Mouse (Mus musculus) forebrain, embryonic 14.5 days (tissue): ENCODE measurements around the gene Myo1h. TPM values are rescaled to one million over a fixed set of nuclear protein-coding genes. Genes with fewer than 3 reads are reported as not detected.

Experiments
- ATAC-seq: fragments of 200-750 bp; cut with Nextera tagmentation; 2 replicates; pipeline ENCODE4 v1.8.0; 2017; ENCODE audit warnings: mild to moderate bottlenecking, moderate library complexity
- DNase-seq: peaks from one replicate; pipeline ENCODE4 v3.0.0-alpha.2; 2015; ENCODE audit warnings: low spot score
- H3K27ac ChIP-seq: fragments of 300-500 bp; sonication (generic); 2 replicates; pipeline ENCODE4 v1.5.1; 2014; ENCODE audit warnings: low read depth, mild to moderate bottlenecking, control low read depth, low read length, moderate library complexity
- H3K27me3 ChIP-seq: fragments of 300-500 bp; sonication (generic); replicated peaks from 2 replicates; pipeline ENCODE4 v1.6.1; 2014; ENCODE audit warnings: low read length, control low read depth, mixed read lengths; ENCODE audit not compliant: control insufficient read depth, insufficient read depth
- H3K36me3 ChIP-seq: fragments of 300-500 bp; sonication (generic); 2 replicates; pipeline ENCODE4 v1.6.1; 2014; ENCODE audit warnings: low read length, control low read depth; ENCODE audit not compliant: control insufficient read depth, insufficient read depth
- H3K4me1 ChIP-seq: fragments of 300-500 bp; sonication (generic); 2 replicates; pipeline ENCODE4 v1.6.1; 2014; ENCODE audit warnings: antibody characterized with exemption, low read length, control low read depth; ENCODE audit not compliant: control insufficient read depth, insufficient read depth
- H3K4me2 ChIP-seq: fragments of 300-500 bp; sonication (generic); 2 replicates; pipeline ENCODE4 v1.6.1; 2014; ENCODE audit warnings: mild to moderate bottlenecking, control low read depth, low read length
- H3K4me3 ChIP-seq: fragments of 300-500 bp; sonication (generic); 2 replicates; pipeline ENCODE4 v1.5.1; 2014; ENCODE audit warnings: low read depth, low read length, control low read depth
- H3K9ac ChIP-seq: fragments of 300-500 bp; sonication (generic); 2 replicates; pipeline ENCODE4 v1.6.1; 2014; ENCODE audit warnings: mild to moderate bottlenecking, low read length, control low read depth, moderate library complexity
- H3K9me3 ChIP-seq: fragments of 300-500 bp; sonication (generic); replicated peaks from 2 replicates; pipeline ENCODE4 v1.6.1; 2016; ENCODE audit warnings: low read length, control low read depth, mixed read lengths; ENCODE audit not compliant: control insufficient read depth
- WGBS: fragments of 180-500 bp; shearing (Covaris S2); extraction: QIAGEN DNeasy Blood & Tissue Kit; methylation state at CpG from one replicate; pipeline ENCODE4 v1.1.7; 2014; 5-methylcytosine and 5-hydroxymethylcytosine counted together
- polyA plus RNA-seq: library from polyadenylated mRNA; unstranded; fragments of >200 nt; fragmentation: Nextera tagmentation; extraction: Ambion mirVana; gene quantifications from 2 replicates; pipeline ENCODE4 v1.2.1, GENCODE M21; 2014

Myo1h gene
- polyA plus RNA-seq, 1 experiment from 2014 or later: 0.36 TPM

GRCm38 (mm10) chr5:114285398-114285700, 3.6 kb upstream of the Myo1h start:
- Histone ChIP-seq H3K27me3 (peaks cover 6% of the 10 kb centered on the region; the same call in 1 of the 2 replicates), H3K9ac (no peak overlapping the region), H3K36me3 (no peaks in the 10 kb centered on the region), H3K4me2 (no peak overlapping the region), H3K4me1 (peaks cover 12% of the 10 kb centered on the region), H3K9me3 (no peaks in the 10 kb centered on the region), H3K4me3 (no peak overlapping the region), H3K27ac (no peak overlapping the region)
- no peak for DNase-seq
- WGBS: 37% methylated on average over 3 of the region's 3 CpGs
- ATAC-seq: peak; percentile 51

- ATAC-seq (no peak), DNase-seq (no peak)
- Histone ChIP-seq H3K36me3 (no peaks in the 10 kb centered on the region), H3K27me3 (peaks cover 1% of the 10 kb centered on the region; the same call in 1 of the 2 replicates), H3K4me1 (peaks cover 12% of the 10 kb centered on the region), H3K9me3 (no peaks in the 10 kb centered on the region), H3K27ac (no peak overlapping the region), H3K4me2 (no peak overlapping the region), H3K9ac (no peak overlapping the region), H3K4me3 (no peak overlapping the region)
- 83% methylated on average over 4 of the region's 4 CpGs for WGBS
Observed at GRCm38 (mm10) chr5:114286102-114286501, 2.9 kb upstream of the Myo1h start.

DNA sequence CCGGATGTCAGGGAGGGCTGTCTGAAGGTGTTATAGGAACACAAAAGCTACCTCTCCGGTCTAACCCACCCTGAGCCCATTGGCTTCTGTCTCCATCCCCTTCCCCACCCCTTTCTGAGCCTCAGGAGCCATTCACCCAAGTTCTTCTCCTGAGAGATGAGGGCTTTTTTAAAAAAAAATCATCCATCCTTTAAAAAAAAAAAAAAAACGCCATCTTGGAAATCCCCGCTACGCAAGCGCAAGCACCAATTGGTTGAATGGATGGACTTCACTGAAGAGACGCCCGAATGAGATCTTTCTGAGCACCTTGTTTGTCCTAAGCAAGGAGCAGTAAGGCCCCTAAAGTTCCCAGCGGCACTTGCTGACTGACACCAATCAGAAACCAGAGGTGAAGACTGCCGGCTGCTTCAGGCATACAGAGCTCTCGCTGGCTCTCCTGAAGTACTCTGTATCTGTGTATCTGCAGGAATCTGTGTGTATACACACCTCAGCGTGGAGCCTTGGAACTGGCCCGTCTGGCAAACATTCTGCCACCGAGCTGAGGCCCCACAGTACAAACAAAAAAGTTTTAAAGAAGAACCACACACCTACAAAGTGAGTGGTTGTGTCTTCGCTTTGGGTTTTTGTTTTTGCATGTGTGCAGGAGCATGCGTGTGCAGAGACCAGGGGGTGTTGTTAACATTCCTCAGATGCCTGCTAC, 1.9 kb upstream of the Myo1h start:
- no peaks in the 10 kb centered on the region for H3K36me3 ChIP-seq
- no peak overlapping the region for H3K4me3 ChIP-seq
- H3K27ac ChIP-seq: no peak overlapping the region
- DNase-seq: no peak
- H3K9me3 ChIP-seq: no peaks in the 10 kb centered on the region
- no peaks in the 10 kb centered on the region for H3K27me3 ChIP-seq
- H3K4me1 ChIP-seq: peaks cover 12% of the 10 kb centered on the region
- ATAC-seq: no peak
- 88% methylated on average over 16 of the region's 16 CpGs for WGBS
- H3K9ac ChIP-seq: no peak overlapping the region
- H3K4me2 ChIP-seq: no peak overlapping the region

GRCm38 (mm10) chr5:114288396-114288795, 570 bp upstream of the Myo1h start:
- ATAC-seq: no peak
- Histone ChIP-seq H3K9ac (no peak overlapping the region), H3K36me3 (no peaks in the 10 kb centered on the region), H3K4me1 (peaks cover 13% of the 10 kb centered on the region), H3K4me3 (no peak overlapping the region), H3K27ac (no peak overlapping the region), H3K4me2 (no peak overlapping the region), H3K27me3 (no peaks in the 10 kb centered on the region), H3K9me3 (no peaks in the 10 kb centered on the region)
- WGBS: 79% methylated on average over 5 of the region's 5 CpGs
- DNase-seq: no peak

DNA sequence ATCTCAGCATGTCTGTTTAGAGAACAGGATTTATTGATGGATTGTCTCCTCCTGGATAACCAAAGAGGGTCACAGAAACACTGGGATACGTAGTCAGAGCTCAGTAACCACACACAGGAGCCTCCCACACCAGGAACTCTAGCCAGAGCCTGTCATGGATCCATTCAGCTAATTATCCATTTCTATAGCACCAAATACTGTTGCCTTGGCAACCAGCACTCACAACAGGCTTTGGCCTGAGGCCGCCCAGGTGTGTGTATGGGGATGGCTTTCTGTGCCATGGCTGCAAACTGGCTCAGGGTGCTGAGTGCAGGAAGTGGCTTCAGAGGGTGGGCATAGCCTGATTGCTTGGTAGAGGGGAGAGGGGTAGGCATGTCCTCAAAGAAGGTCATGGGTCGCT, 1.0 kb downstream of the Myo1h start:
- H3K27ac ChIP-seq: no peak overlapping the region
- peak; percentile 74 for DNase-seq
- H3K36me3 ChIP-seq: no peaks in the 10 kb centered on the region
- peaks cover 11% of the 10 kb centered on the region for H3K4me1 ChIP-seq
- WGBS: 49% methylated on average over 3 of the region's 3 CpGs
- ATAC-seq: peak; percentile 67; the same call in 1 of the 2 replicates
- no peak overlapping the region for H3K4me3 ChIP-seq
- H3K9ac ChIP-seq: peak overlapping the region; percentile 21; the same call in 1 of the 2 replicates
- no peaks in the 10 kb centered on the region for H3K9me3 ChIP-seq
- H3K27me3 ChIP-seq: no peaks in the 10 kb centered on the region
- no peak overlapping the region for H3K4me2 ChIP-seq

- DNase-seq: peak; percentile 55
- Histone ChIP-seq H3K4me3 (no peak overlapping the region), H3K27me3 (peaks cover 3% of the 10 kb centered on the region; the same call in 1 of the 2 replicates), H3K4me1 (peaks cover 21% of the 10 kb centered on the region), H3K36me3 (no peaks in the 10 kb centered on the region), H3K27ac (peak overlapping the region; percentile 33; the same call in 1 of the 2 replicates), H3K4me2 (peak overlapping the region; percentile 18; the same call in 1 of the 2 replicates), H3K9ac (no peak overlapping the region), H3K9me3 (no peaks in the 10 kb centered on the region)
- WGBS: 11% methylated on average over 22 of the region's 22 CpGs
- no peak for ATAC-seq
Observed at GRCm38 (mm10) chr5:114296693-114297631, 8.0 kb downstream of the Myo1h start.

- peaks cover 20% of the 10 kb centered on the region for H3K4me1 ChIP-seq
- H3K4me2 ChIP-seq: no peak overlapping the region
- WGBS: 47% methylated on average over 18 of the region's 18 CpGs
- DNase-seq (peak; percentile 85), ATAC-seq (peak; percentile 54)
- no peak overlapping the region for H3K9ac ChIP-seq
- no peaks in the 10 kb centered on the region for H3K9me3 ChIP-seq
- H3K4me3 ChIP-seq: no peak overlapping the region
- peaks cover 3% of the 10 kb centered on the region; the same call in 1 of the 2 replicates for H3K27me3 ChIP-seq
- H3K27ac ChIP-seq: no peak overlapping the region
- no peaks in the 10 kb centered on the region for H3K36me3 ChIP-seq
Observed at GRCm38 (mm10) chr5:114298212-114298894, 9.4 kb downstream of the Myo1h start.

GRCm38 (mm10) chr5:114299156-114299855, 10.3 kb downstream of the Myo1h start:
- WGBS: 7% methylated on average over 22 of the region's 22 CpGs
- peak overlapping the region; percentile 28 for H3K4me2 ChIP-seq
- no peaks in the 10 kb centered on the region for H3K36me3 ChIP-seq
- peaks cover 19% of the 10 kb centered on the region for H3K4me1 ChIP-seq
- H3K9me3 ChIP-seq: no peaks in the 10 kb centered on the region
- peak overlapping the region; percentile 38 for H3K9ac ChIP-seq
- H3K27me3 ChIP-seq: peaks cover 3% of the 10 kb centered on the region; the same call in 1 of the 2 replicates
- H3K27ac ChIP-seq: peak overlapping the region; percentile 54
- peak; percentile 55 for DNase-seq
- H3K4me3 ChIP-seq: no peak overlapping the region
- ATAC-seq: peak; percentile 34; the same call in 1 of the 2 replicates
